Mouse (Mus musculus) G1E (cell line): ENCODE results near the gene Etfbkmt.

Experiments
- CTCF ChIP-seq: IDR thresholded peaks from 2 replicates; pipeline ENCODE4 v1.5.1; 2012; ENCODE audit warnings: low read depth, low read length, inconsistent platforms, mixed read lengths
- GATA1 ChIP-seq: IDR thresholded peaks from 2 replicates; pipeline ENCODE4 v1.6.1; 2012; ENCODE audit warnings: borderline replicate concordance, low read length, inconsistent platforms, mixed read lengths
- GATA2 ChIP-seq: IDR thresholded peaks from 2 replicates; pipeline ENCODE4 v1.6.1; 2012; ENCODE audit warnings: low read depth, low read length, inconsistent platforms, borderline replicate concordance
- POLR2AphosphoS5 ChIP-seq: IDR thresholded peaks from 2 replicates; pipeline ENCODE4 v1.6.1; 2012; ENCODE audit warnings: low read depth, low read length, inconsistent platforms; ENCODE audit not compliant: insufficient replicate concordance
- TAL1 ChIP-seq: conservative IDR thresholded peaks from 2 replicates; pipeline ENCODE4 v1.6.1; 2012; ENCODE audit warnings: low read depth, low read length, inconsistent platforms, mixed read lengths

DNA sequence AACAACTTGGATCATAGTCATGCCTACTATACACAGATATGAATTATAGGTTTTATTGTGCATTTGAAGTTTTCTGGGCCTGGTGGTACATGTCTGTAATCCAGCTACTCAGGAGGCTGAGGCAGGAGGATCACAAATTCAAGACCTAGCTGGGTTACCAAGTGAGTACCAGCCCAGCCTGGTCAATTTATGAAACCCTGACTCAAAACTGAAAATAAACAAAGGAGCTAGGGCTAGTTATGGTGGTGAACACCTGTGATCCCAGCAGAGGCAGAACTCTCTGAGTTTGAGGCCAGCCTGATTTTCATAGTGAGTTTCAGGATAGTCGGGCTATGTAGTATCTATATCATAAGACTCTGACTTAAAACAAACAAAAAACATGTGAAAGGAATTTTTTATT lies 42.4 kb upstream of the Etfbkmt start:
- TF ChIP-seq GATA1 (no peak), CTCF (no peak), TAL1 (no peak), POLR2AphosphoS5 (no peak), GATA2 (no peak)
